Mouse (Mus musculus) heart, embryonic 14.5 days (tissue): Measurements from ENCODE around the gene Iars2. TPM values are rescaled to one million over a fixed set of nuclear protein-coding genes. Genes with fewer than 3 reads are reported as not detected.

Experiments used
- ATAC-seq: fragments of 200-750 bp; cut with Nextera tagmentation; 2 replicates; pipeline ENCODE4 v1.8.0; 2017; ENCODE audit warnings: low read depth, moderate TSS enrichment; ENCODE audit not compliant: insufficient number of reproducible peaks, insufficient read depth, low FRiP score
- H3K27ac ChIP-seq, 2 experiments: fragments of 200-500 bp in 1 of 2; fragments of 300-500 bp in 1 of 2; sonication (generic) in 1 of 2; replicated peaks in 1 of 2; 2 replicates each; pipeline ENCODE4 v1.5.1; 2012 to 2014; ENCODE audit warnings: low read depth in 2 of 2, low read length in 2 of 2, control low read depth in 1 of 2, mild to moderate bottlenecking in 1 of 2, mixed read lengths in 1 of 2; ENCODE audit not compliant: control insufficient read depth in 1 of 2, insufficient read depth in 1 of 2
- H3K27me3 ChIP-seq: fragments of 300-500 bp; sonication (generic); 2 replicates; pipeline ENCODE4 v1.6.1; 2014; ENCODE audit warnings: mild to moderate bottlenecking, low read length, control low read depth; ENCODE audit not compliant: control insufficient read depth, insufficient read depth
- H3K36me3 ChIP-seq: fragments of 300-500 bp; sonication (generic); 2 replicates; pipeline ENCODE4 v1.6.1; 2014; ENCODE audit warnings: mild to moderate bottlenecking, control low read depth, low read length, mixed read lengths; ENCODE audit not compliant: control insufficient read depth, insufficient read depth
- H3K4me1 ChIP-seq, 2 experiments: fragments of 200-500 bp in 1 of 2; fragments of 300-500 bp in 1 of 2; sonication (generic) in 1 of 2; 2 replicates each; pipeline ENCODE4 v1.6.1; 2012 to 2014; ENCODE audit warnings: low read length in 2 of 2, control low read depth in 1 of 2, mixed read lengths in 1 of 2; ENCODE audit not compliant: control insufficient read depth in 2 of 2, insufficient read depth in 2 of 2
- H3K4me2 ChIP-seq: fragments of 300-500 bp; sonication (generic); 2 replicates; pipeline ENCODE4 v1.6.1; 2014; ENCODE audit warnings: mild to moderate bottlenecking, low read length
- H3K4me3 ChIP-seq, 2 experiments: fragments of 200-500 bp in 1 of 2; fragments of 300-500 bp in 1 of 2; sonication (generic) in 1 of 2; 2 replicates each; pipeline ENCODE4 v1.5.1; 2012 to 2014; ENCODE audit warnings: low read length in 2 of 2, mild to moderate bottlenecking in 2 of 2, control low read depth in 1 of 2, low read depth in 1 of 2, moderate library complexity in 1 of 2; ENCODE audit not compliant: control insufficient read depth in 1 of 2, insufficient read depth in 1 of 2
- H3K9ac ChIP-seq: fragments of 300-500 bp; sonication (generic); 2 replicates; pipeline ENCODE4 v1.6.1; 2014; ENCODE audit warnings: mild to moderate bottlenecking, low read length
- H3K9me3 ChIP-seq: fragments of 300-500 bp; sonication (generic); 2 replicates; pipeline ENCODE4 v1.6.1; 2016; ENCODE audit warnings: low read length, control low read depth; ENCODE audit not compliant: control insufficient read depth
- WGBS: fragments of 180-500 bp; shearing (Covaris S2); extraction: QIAGEN DNeasy Blood & Tissue Kit; methylation state at CpG from one replicate; pipeline ENCODE4 v1.1.7; 2014; 5-methylcytosine and 5-hydroxymethylcytosine counted together
- polyA plus RNA-seq: library from polyadenylated mRNA; unstranded; fragments of >200 nt; fragmentation: Nextera tagmentation; extraction: Ambion mirVana; gene quantifications from 2 replicates; pipeline ENCODE4 v1.2.1, GENCODE M21; 2014

Gene Iars2
- polyA plus RNA-seq, 1 experiment from 2014 or later = 43.9 TPM

DNA sequence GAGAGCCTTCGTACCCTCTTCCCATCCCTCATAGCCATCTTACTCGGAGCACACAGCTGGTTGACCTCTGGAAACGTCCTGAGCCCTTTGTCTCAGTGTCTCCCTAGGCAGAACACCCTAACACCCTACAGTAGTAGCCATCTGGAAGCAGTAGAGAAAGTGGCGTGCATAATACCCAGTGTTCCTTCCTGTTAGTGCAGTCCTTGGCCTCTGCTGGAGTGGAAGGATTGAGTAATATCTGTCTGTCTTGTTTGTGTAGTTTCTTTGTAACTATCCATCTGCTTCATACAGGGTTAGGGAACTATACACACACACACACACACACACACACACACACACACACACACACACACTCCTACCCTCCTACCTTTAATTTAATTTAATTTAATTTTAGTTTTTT is 60.5 kb downstream of the Iars2 start:
- H3K36me3 ChIP-seq = peaks cover 81% of the 10 kb centered on the region
- no peak for ATAC-seq
- H3K9ac ChIP-seq = no peak overlapping the region
- no peak overlapping the region for H3K4me3 ChIP-seq
- no peak overlapping the region for H3K4me2 ChIP-seq
- no peak overlapping the region for H3K27ac ChIP-seq
- no peaks in the 10 kb centered on the region for H3K4me1 ChIP-seq
- H3K9me3 ChIP-seq = no peaks in the 10 kb centered on the region
- 88% methylated on average over 4 of the region's 4 CpGs for WGBS
- H3K27me3 ChIP-seq = no peaks in the 10 kb centered on the region

- no peak overlapping the region for H3K27ac ChIP-seq
- WGBS = 17% methylated on average over 14 of the region's 14 CpGs
- peaks cover 0 to 5% of the 10 kb centered on the region in 2 experiments; a peak in 2 of 4 replicates for H3K4me1 ChIP-seq
- H3K27me3 ChIP-seq = no peaks in the 10 kb centered on the region
- H3K4me2 ChIP-seq = no peak overlapping the region; the same call in 1 of the 2 replicates
- no peaks in the 10 kb centered on the region for H3K9me3 ChIP-seq
- peaks cover 92% of the 10 kb centered on the region for H3K36me3 ChIP-seq
- no peak overlapping the region for H3K9ac ChIP-seq
- ATAC-seq = peak; percentile 50
- H3K4me3 ChIP-seq = no peak overlapping the region
Measured at GRCm38 (mm10) chr1:185262565-185262964, 66.6 kb downstream of the Iars2 start.

DNA sequence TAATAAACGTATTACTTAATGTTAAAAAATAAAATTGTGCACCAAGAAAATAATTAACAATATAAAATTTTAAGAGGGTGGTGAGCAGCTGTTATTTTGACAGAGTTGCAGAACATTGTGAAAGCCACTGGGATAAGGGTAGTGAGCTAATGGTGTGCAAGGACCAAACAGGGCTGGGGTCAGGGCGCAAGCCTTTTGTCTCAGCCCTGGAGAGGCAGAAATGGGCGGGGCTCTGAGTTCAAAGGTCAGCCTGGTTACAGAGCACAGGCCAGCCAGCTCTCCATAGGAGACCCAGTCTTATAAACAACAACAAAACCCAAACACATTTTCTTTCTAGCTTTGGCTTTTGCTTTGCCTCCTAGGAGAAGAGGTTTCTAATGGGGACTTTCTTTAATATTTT is 72.4 kb downstream of the Iars2 start:
- WGBS = 61% methylated on average over 3 of the region's 3 CpGs
- peaks cover 61% of the 10 kb centered on the region for H3K36me3 ChIP-seq
- no peak overlapping the region for H3K4me2 ChIP-seq
- H3K27me3 ChIP-seq = no peaks in the 10 kb centered on the region
- H3K4me3 ChIP-seq = no peak overlapping the region
- ATAC-seq = no peak
- no peaks in the 10 kb centered on the region for H3K9me3 ChIP-seq
- H3K4me1 ChIP-seq = peaks cover 10 to 27% of the 10 kb centered on the region in 2 experiments
- H3K27ac ChIP-seq = no peak overlapping the region
- H3K9ac ChIP-seq = no peak overlapping the region

- Histone ChIP-seq H3K9ac (no peak overlapping the region), H3K4me3 (no peak overlapping the region), H3K9me3 (no peaks in the 10 kb centered on the region), H3K27me3 (no peaks in the 10 kb centered on the region), H3K27ac (0 out of 4 replicates have a peak overlapping the region, but pooled peaks of 1 of the 2 experiments have one; percentile 19), H3K36me3 (peaks cover 60% of the 10 kb centered on the region), H3K4me2 (no peak overlapping the region), H3K4me1 (peaks cover 14 to 33% of the 10 kb centered on the region in 2 experiments)
- WGBS = 80% methylated on average over 12 of the region's 12 CpGs
- ATAC-seq = no peak
Measured at GRCm38 (mm10) chr1:185255336-185255735, 73.9 kb downstream of the Iars2 start.

GRCm38 (mm10) chr1:185253140-185253892 is 75.9 kb downstream of the Iars2 start:
- 49% methylated on average over 12 of the region's 12 CpGs for WGBS
- peak overlapping the region in 1 of 2 experiments; percentile 61; a peak in 2 of 4 replicates for H3K27ac ChIP-seq
- peaks cover 16 to 33% of the 10 kb centered on the region in 2 experiments for H3K4me1 ChIP-seq
- H3K4me2 ChIP-seq = no peak overlapping the region
- H3K4me3 ChIP-seq = no peak overlapping the region
- no peak for ATAC-seq
- H3K27me3 ChIP-seq = no peaks in the 10 kb centered on the region
- H3K9me3 ChIP-seq = no peaks in the 10 kb centered on the region
- H3K36me3 ChIP-seq = peaks cover 60% of the 10 kb centered on the region
- 0 out of 2 replicates have a peak overlapping the region, but pooled peaks have one; percentile 8 for H3K9ac ChIP-seq

DNA sequence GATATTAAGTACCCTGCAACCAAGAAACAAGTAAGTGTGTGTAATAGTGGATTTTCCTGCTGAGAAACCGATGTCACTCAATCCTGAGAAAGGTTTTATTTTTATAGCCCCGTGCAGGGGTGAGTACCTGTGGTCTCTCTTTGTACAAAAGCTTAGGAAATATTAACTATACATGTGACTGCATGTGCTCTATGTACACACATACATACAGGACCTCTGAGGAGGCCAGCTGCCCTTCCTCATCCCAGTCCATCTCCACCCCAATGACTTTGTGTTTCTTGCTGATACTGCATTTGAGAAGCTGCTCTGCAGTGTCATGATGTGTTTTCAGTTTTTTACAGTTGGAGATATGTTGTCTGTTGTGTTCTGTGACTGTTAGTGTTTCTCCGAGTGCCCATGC is 76.8 kb downstream of the Iars2 start:
- no peak overlapping the region for H3K4me3 ChIP-seq
- H3K4me2 ChIP-seq = no peak overlapping the region
- H3K4me1 ChIP-seq = peaks cover 16 to 33% of the 10 kb centered on the region in 2 experiments
- peaks cover 65% of the 10 kb centered on the region for H3K36me3 ChIP-seq
- H3K27me3 ChIP-seq = no peaks in the 10 kb centered on the region
- 0 out of 4 replicates have a peak overlapping the region, but pooled peaks of 1 of the 2 experiments have one; percentile 2 for H3K27ac ChIP-seq
- no peak for ATAC-seq
- WGBS = 86% methylated on average over 3 of the region's 3 CpGs
- H3K9me3 ChIP-seq = no peaks in the 10 kb centered on the region
- H3K9ac ChIP-seq = no peak overlapping the region

DNA sequence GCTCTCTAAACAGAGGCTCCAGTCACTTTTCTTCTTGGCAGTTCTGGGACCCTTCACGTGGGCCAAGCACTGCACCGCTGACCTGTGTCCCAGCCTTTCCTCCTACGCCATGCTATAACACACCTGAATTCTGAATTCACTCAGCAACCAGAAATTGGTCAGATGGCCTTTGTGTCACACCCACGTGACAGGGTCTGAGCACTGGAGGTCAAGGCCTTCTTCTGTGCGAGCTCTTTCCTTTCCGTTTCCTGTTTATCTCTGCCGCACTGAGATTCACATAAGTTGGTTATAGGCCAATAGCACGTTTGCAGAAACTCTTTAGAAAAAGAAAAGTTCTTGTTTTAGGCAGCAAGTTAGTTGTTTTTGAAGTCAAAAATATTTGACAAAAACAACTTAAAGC is 80.5 kb downstream of the Iars2 start:
- Histone ChIP-seq H3K9me3 (no peaks in the 10 kb centered on the region), H3K4me1 (peaks cover 11 to 20% of the 10 kb centered on the region in 2 experiments), H3K4me2 (no peak overlapping the region), H3K36me3 (peaks cover 82% of the 10 kb centered on the region), H3K4me3 (no peak overlapping the region), H3K27ac (no peak overlapping the region), H3K9ac (no peak overlapping the region), H3K27me3 (no peaks in the 10 kb centered on the region)
- ATAC-seq = no peak
- WGBS = 81% methylated on average over 8 of the region's 8 CpGs
